Mouse (Mus musculus): ENCODE results near the gene Fam221b. TPM values are rescaled to one million over a fixed set of nuclear protein-coding genes. Genes with fewer than 3 reads are reported as not detected.
A peak's percentile ranks its signal among the peaks of the same experiment; 100 is the strongest.

The Fam221b gene
- total RNA-seq (2015; ENCODE audit: low replicate concordance) (not detected in 2 replicates), total RNA-seq (2017; ENCODE audit: low replicate concordance) (1.7 TPM in 1 of 2 replicates, not detected in the other)

DNA sequence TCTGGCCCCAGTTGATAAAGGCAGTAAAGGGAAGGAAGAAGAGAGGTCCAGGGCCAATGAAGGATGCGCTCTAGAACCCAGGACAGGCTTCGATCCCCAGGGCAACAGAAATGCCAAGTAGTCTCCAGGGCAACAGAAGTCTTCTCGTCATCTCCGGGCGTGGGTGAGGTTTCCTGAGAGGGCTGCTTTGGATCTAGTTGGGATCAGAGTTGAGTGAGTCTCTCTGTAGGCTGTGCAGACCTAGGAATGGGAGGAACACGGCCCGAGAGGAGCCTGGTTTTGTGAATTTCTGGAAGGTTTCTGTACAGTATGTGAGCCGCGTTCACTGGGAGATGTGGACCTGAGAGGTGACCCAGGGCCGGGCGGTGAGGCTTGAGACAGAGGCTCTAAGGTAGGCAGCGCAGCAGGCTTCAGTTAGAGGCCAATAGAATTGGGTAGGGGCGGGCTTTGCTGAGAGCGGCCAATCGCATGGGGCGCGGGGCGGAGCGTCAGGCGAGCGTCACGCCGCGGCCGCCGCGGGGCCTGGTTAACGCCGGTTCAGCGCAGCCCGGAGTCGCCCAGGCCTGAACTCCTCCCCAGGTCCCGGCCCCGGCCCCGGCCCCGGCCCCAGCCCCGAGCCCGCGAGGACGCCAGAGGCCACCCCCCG lies at the start of gene Fam221b, which contains the start of gene Tmem8b:
Fam221b (minus strand) TSS at position 364 of the 646 bp plus-strand sequence.
Tmem8b (plus strand) TSS at position 190 of the 646 bp plus-strand sequence.
- ATAC-seq (replicated peaks; ENCODE audit: low FRiP score, poor library complexity, severe bottlenecking): peak; percentile 98

DNA sequence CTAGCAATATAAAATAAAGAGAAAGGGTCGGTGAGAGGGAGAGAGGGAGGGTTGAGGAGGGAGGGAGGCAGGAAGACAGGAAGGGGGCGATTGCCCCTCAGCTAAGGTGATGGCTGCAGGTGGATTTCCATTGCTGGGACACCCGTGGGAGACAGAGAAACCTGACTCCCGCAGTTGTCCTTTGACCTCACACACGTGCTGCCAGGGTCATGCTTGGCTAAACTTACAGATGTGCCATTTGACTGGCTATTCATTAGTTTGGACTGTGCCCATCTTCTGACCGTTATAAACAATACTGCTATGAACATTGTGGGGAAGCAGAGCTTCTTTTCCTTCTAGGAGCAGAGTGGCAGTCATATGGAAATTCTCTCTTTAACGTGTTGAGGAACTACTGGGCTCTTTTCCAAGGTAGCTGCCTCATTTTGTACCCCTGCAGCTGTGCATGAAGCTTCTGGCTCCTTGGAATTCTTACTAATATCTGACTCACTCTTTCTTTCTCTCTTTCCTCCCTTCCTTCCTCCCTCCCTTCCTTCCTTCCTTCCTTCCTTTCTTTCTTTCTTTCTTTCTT lies 44.8 kb upstream of the Fam221b start:
- no peak for ATAC-seq (replicated peaks; ENCODE audit: low FRiP score, poor library complexity, severe bottlenecking)

DNA sequence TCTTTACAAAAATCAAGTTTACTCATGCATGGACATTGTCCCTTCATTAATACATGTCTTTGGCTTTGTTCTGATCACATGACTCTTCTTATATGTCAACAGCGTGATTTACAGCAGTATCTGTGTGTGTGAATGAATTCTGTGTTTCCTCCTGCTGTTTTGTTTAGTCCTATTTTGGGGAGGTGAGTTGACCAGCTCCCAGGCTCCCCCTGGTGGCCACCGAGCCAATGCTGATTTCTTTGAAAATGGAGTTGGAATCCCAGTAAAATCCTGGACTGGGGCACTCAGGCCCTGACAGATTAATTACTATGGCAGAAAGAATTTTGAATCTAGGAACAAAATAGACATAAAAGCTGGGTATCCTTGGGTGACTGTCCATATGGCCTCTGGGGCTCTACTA lies 42.9 kb upstream of the Fam221b start:
- 0 out of 2 replicates have a peak, but pooled peaks have one; percentile 46 for ATAC-seq (replicated peaks; ENCODE audit: low FRiP score, poor library complexity, severe bottlenecking)

DNA sequence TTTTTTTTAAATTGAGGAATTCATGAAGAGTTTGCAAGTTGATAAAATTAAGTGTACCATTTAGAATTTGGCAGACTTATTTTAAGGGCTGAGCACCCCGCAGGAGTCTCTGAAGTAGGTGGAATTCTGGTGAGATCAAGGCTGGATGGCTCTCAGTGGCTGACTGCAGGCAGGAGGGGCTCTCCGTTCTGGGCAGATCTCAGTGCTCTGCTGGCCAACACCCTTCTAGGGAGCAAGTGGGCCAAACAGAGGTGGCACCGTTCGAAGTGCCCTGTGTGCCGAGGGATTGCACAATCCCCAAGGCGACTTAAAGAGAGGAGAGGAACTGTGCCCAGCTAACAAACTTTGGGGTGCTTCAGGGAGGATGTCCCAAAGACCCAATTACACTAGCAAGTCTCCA lies 40.9 kb upstream of the Fam221b start, which contains the start of gene Olfr71:
Olfr71 (minus strand) TSS at position 387 of the 400 bp plus-strand sequence.
- ATAC-seq (replicated peaks; ENCODE audit: low FRiP score, poor library complexity, severe bottlenecking): no peak

DNA sequence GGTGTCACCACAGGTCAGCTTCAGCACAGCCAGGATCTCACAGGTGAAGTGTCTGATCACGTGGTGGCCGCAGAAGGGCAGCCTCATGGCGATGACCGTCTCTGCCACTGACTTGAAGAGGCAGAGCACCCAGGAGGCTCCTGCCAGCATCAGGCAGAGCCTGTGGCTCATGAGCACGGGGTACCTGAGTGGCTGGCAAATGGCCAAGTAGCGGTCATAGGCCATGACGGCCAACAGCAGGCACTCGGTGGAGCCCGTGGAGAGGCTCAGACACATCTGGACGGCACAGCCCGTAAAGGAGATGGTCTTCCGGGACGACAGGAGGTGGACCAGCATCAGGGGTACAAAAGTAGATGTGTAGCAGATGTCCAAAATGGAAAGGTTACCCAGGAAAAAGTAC lies 37.0 kb upstream of the Fam221b start:
- no peak for ATAC-seq (replicated peaks; ENCODE audit: low FRiP score, poor library complexity, severe bottlenecking)

DNA sequence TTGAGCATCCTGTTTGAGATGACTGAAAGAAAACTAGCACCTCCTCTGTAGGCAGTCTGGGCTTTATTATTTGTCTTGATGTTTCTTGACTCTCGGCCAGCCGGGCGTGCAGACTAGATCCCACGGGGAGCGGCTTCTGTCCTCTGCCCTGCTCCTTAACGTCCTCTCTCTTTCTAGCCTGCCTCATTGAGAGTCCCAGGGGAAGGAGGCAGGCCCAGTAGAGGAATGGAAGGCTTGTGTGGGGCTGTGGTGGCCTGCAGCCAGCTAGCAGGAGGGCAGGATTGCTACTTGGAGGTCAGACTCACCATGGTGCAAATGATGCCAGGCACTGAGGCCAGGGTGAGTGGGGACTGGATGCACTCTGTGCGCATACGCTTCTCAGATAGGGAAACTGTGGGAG lies 34.9 kb upstream of the Fam221b start:
- ATAC-seq (replicated peaks; ENCODE audit: low FRiP score, poor library complexity, severe bottlenecking): no peak

DNA sequence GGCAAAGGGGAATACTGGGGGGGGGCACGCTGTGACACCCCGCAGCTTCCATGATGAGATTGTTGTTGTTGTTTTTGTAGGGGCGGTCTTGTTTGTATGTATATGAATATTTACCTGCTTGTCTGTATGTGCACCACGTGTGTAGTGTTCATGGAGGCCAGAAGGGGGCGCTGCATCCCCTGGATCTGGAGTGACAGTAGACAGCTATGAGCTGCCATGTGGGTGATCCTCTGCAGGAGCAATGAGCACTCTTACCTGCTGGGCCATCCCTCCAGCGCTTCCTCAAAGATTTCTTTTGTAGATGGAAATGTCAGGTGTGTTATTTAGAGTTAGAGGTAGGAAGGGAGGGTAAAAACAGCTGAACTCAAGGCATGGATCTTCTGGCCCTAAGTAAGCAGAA lies 34.5 kb upstream of the Fam221b start:
- ATAC-seq (replicated peaks; ENCODE audit: low FRiP score, poor library complexity, severe bottlenecking): no peak

DNA sequence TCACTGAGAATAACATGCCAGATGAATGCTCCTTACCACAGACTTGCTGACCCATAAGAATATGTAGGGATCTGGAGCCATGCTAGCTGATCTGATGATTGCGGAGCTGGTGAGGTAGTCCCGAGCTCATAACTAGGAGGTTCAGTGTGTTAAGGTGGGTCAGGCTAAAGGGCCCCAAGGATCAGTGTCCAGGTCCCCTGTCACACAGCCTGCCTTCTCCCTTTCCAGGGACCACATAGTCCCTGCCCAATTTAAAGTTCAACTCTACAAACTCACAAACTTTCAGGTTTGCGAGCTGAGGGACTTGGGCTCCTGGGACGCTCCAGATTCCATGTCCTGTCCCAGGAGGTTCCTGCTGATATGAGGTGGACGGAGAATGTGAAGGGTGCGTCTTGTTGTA lies 31.8 kb upstream of the Fam221b start, which contains the start of gene Olfr70:
Olfr70 (minus strand) TSS at position 101 of the 400 bp plus-strand sequence.
- no peak for ATAC-seq (replicated peaks; ENCODE audit: low FRiP score, poor library complexity, severe bottlenecking)

DNA sequence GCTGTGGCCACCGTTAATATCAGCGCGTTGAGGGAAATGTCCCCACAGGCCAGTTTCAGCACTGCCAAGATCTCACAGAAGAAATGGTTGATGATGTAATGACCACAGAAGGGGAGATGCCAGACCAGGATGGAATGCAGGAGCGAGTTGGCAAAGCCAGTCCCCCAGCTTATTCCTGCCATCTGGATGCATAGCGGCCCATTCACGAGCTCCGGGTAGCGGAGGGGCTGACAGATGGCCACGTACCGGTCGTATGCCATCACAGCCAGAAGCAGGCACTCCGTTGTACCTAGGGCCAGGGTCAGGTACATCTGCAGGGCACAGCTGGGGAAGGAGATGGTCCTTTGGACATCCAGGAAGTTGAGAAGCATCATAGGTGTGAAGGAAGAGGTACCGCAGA lies 27.6 kb upstream of the Fam221b start:
- ATAC-seq (replicated peaks; ENCODE audit: low FRiP score, poor library complexity, severe bottlenecking): no peak

DNA sequence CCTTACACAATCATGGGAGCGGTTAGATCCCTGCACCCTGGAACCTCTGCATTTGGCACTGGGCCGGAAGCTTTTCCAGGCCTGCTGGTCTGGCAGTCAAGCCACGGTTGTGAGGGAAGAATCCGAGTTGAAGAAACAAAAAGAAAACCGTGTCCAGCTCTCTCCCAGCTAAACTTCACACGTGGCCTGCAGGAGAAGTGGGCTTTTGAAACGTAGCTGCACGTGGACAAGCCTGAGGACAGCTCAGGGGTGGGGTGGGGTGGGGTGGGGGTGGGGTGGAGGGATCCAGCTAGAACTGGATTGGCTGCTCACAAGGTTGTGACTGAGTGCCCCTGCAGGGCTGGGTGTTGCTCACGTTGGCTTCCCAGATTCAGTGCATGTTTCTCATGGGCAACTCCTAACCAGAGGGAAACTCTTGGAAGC lies 26.3 kb upstream of the Fam221b start:
- ATAC-seq (replicated peaks; ENCODE audit: low FRiP score, poor library complexity, severe bottlenecking): no peak

DNA sequence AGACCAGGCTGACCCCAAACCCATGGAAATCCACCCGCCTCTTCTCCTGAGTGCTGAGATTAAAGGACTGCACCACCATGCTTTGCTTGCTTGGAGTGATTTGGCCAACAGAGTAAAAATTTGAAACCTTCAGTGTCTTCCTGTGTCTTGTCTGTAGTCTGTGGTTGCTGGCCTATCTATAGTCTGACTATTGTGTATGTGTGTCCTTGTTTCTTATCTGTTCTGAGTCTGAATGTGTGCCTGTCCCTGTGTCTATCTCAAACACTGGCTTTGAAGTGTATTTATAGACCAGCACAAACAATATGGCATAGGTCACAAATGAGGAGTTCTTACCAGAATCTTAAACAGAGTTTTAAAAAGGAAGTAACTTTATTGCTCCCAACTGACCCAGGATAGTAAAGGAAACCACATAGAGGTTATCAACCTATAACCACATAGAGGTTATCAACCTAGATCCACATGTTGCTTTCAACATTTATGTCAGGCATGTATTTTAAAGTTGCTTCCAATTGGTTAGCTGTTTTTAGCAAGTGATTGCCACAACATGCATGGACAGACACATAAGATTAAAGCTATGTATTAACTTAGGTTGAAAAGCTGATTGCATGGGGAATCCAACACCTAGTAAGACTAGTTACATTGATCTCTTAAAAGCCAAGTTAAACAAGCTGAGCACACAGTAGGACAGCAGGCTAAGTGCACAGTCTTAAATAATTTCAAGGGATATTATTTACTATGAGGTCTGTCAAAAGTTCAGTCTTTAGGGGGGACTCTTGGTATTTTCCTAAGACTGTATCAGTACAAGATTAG lies 25.7 kb upstream of the Fam221b start:
- no peak for ATAC-seq (replicated peaks; ENCODE audit: low FRiP score, poor library complexity, severe bottlenecking)

DNA sequence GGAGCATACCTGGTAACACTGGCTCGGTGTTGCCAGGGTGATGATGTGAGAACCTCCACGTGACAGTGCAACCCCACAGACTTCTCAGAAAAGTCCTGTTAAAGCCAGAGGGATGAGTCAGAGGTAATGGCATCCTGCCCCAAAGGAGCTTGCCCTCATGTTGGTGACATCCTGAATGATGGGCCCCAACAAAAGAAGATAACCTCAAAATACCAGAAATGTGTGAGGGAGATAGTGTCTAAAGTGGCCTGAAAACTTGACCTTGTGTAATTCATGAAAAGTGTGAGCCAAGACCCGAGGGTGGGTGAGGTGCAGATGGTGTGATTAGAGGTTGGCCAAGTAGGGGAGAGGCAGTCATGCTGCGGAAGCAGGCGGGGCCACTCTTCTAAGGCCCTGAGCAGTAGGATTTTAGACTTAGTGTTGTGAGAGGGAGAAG lies 24.9 kb upstream of the Fam221b start:
- no peak for ATAC-seq (replicated peaks; ENCODE audit: low FRiP score, poor library complexity, severe bottlenecking)

DNA sequence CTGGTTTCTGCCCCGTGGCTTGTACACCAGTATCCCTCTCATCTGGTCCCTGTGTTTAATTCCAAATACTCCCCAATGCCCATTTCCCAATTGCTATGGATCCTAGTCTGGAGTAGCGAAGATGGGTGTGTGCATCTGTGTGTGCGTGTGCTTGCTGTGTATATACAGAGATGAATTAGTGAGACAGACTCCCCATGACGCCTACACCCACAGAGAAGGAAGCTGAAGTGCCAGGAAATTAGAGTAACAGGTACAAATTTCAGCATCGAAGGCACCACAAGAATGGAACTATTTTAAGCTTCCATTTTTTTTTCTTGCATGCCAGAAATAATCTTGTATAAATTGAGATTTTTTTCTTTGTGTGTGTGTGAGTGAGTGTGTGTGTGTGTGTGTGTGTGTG lies 22.1 kb upstream of the Fam221b start:
- no peak for ATAC-seq (replicated peaks; ENCODE audit: low FRiP score, poor library complexity, severe bottlenecking)

DNA sequence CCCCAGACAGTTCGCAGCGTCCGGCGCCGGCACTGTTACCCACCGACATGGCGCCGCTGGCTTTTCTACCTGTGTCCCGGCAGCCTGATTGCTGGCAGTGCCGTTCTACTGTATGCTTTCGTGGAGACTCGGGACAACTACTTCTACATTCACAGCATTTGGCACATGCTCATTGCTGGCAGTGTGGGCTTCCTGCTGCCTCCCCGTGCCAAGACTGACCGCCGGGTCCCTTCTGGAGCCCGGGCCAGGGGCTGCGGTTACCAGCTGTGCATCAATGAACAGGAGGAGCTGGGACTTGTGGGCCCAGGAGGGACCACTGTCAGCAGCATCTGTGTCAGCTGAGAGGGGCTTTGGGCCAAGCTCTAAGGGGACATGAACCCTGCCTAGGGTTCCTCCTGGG lies 21.1 kb upstream of the Fam221b start:
- no peak for ATAC-seq (replicated peaks; ENCODE audit: low FRiP score, poor library complexity, severe bottlenecking)

DNA sequence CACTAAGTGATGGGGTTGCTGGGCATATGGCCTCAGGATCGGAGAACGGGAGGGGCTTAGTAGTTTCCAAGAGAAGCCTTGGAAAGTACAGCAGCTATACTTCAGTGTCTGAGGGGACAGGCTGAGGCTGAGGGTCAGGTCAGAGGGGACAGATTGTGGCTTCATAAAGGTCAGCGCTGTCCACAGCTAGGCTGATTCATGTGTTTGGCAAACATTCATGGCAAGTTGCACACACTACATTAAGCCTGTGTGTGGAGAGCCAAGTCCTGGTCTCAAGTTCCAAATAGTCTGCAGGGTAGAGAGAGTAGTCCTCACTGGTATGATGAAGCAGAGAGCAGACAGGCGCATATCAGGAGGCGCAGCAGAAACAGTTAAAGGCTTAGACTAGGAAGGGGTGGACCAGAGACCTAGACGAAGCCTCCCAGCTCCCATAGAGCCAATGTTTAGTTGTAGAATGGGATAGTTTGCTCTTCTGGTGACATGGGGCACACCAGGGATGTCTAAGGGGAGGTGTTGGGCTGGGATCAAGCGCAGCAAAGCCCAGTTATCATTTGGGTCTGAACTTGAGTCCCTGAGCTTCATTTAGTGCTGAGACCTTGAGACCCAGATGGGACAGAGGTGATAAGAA lies 10.6 kb upstream of the Fam221b start:
- ATAC-seq (replicated peaks; ENCODE audit: low FRiP score, poor library complexity, severe bottlenecking): no peak

DNA sequence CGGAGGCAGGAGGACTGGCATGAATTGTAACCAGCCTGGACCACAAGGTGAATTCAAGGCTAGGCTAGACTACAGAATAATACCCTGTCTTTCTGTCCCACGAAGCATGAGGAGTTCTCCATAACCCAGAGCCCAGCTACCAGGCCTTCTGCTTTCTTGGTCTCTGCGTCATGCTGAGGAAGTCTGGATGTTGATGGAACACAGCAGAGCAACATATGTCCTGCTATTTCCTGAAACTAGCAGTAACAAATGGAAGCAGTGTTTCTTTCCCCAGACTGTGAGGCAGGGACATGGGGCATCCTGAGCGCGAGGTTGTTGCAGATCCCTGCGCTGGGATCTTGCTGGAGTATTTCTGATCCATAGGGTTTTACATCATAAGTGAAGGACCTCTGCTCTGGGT lies 9.6 kb upstream of the Fam221b start:
- no peak for ATAC-seq (replicated peaks; ENCODE audit: low FRiP score, poor library complexity, severe bottlenecking)

DNA sequence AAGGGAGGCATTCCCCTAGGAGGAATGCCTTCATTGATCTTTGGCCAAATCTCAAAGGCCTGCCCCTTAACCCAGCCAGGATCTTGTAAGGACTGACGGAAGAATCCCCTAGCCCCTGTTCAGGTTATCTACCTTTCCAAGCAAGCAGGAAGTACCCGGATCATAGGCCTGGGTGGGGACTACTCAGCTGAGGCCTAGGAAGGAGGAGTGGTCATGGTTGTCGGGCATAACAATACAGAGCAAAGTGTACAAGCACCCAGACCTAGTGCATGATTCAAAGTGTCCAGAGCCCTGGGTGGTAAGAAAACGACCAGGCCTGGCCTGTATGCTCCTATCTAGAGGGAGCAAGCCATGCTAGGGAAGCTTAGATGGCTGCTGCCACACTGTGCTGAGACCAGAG lies 6.7 kb upstream of the Fam221b start:
- no peak for ATAC-seq (replicated peaks; ENCODE audit: low FRiP score, poor library complexity, severe bottlenecking)

DNA sequence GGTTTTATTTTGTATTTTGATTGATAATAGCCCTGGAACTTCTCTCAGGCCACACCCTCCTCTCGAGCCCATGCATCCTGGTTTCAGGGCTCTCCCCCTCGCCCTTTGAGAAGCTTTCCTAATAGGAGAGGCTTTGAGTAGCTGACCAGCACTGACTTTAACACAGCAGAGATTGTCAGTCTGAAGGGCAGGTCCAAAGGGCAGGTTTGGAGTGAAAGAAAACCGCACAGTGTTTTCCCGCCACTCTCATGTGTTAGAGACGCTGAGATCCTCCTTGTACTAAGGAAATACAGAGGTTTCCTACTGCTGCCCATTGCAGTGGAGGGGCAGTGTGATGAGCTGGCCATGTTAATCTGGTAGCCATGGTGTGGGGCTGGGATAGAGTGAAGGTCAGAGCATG lies 6.0 kb upstream of the Fam221b start:
- ATAC-seq (replicated peaks; ENCODE audit: low FRiP score, poor library complexity, severe bottlenecking): no peak

DNA sequence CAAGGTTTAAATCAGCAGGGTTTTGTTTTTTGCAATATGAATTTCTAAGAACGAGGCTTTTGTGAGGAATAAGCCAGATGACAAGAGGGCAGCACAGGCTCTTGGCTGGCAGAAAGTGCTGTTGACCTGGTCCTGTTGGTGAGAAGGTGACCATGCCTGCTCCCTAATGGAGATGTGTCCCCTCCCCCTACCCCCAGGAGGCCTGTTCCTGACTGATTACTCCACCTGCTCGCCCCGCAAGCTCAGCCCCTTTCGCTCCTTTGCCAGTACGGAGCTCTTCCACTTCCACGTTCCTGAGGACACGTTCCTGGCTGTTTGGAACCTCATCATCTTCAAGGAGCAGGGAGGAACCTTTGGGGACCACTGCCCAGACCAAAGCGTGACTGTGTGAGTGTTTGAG lies 4.8 kb upstream of the Fam221b start:
- ATAC-seq (replicated peaks; ENCODE audit: low FRiP score, poor library complexity, severe bottlenecking): no peak

DNA sequence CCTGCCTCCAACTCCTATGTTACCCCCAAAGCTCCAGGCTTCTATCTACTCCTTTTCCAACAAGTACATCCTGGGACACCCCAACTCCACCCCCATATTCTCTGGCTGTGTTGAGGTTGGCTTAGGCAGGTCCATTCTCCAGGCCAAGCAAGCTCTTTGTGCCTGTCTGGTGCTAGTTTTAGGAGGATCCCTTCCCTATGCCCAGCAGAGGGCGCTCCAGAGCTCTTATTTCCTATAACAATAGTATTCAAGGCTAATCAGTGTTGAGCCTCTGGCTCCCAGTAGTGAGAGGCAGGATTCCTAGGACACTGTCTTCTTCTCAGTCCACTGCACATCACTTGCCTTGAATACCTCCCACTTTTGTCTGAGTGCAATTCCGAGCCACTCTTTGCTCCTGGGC lies 3.1 kb upstream of the Fam221b start:
- ATAC-seq (replicated peaks; ENCODE audit: low FRiP score, poor library complexity, severe bottlenecking): no peak
